Mouse (Mus musculus): ENCODE results near the gene Kif21b.

- TF ChIP-seq ZC3H11A (IDR thresholded peaks at IDR 0.05; ENCODE audit: borderline replicate concordance, low read depth, low read length) (no peak), CHD2 (IDR thresholded peaks at IDR 0.05; ENCODE audit: low read depth, low read length) (no peak), HCFC1 (IDR thresholded peaks at IDR 0.05; ENCODE audit: borderline replicate concordance, insufficient read depth, low read length) (no peak), ZNF384 (IDR thresholded peaks at IDR 0.05; ENCODE audit: low read depth, low read length) (no peak), MAFK (IDR thresholded peaks at IDR 0.05; ENCODE audit: insufficient read depth, low read depth, low read length) (no peak)
Measured at GRCm38 (mm10) chr1:136131603-136132291, 558 bp downstream of the Kif21b start.
